Mouse (Mus musculus): ENCODE results near the gene Gm49337.

GRCm38 (mm10) chr4:116165708-116166407 lies 7.3 kb upstream of the Gm49337 start:
- TF ChIP-seq POLR2A (IDR thresholded peaks at IDR 0.05; ENCODE audit: low read depth, low read length) (no peak), CTCF (IDR thresholded peaks at IDR 0.05; ENCODE audit: extremely low read depth, insufficient read length, insufficient replicate concordance, low read depth, low read length) (no peak)

Measured in small intestine, adult 2 months (tissue).